Mouse (Mus musculus): ENCODE measurements around the gene Susd6.
A peak's percentile ranks its signal among the peaks of the same experiment; 100 is the strongest.

The Susd6 gene

GRCm38 (mm10) chr12:80883881-80884280 is 93.6 kb downstream of the Susd6 start:
- DNase-seq: no peak

- DNase-seq: no peak
Measured at GRCm38 (mm10) chr12:80885301-80886288, 95.3 kb downstream of the Susd6 start.

GRCm38 (mm10) chr12:80887036-80887435 is 96.7 kb downstream of the Susd6 start:
- no peak for DNase-seq

GRCm38 (mm10) chr12:80889331-80889730 is 99.0 kb downstream of the Susd6 start:
- no peak for DNase-seq

- no peak for DNase-seq
Measured at GRCm38 (mm10) chr12:80891074-80891473, 100.8 kb downstream of the Susd6 start.

- no peak for DNase-seq
Measured at GRCm38 (mm10) chr12:80893720-80894494, 103.6 kb downstream of the Susd6 start.

GRCm38 (mm10) chr12:80894973-80895570 is 104.8 kb downstream of the Susd6 start:
- DNase-seq: peak; percentile 70

- DNase-seq: no peak
Measured at GRCm38 (mm10) chr12:80909631-80910030, 119.3 kb downstream of the Susd6 start.

GRCm38 (mm10) chr12:80917764-80918163 is 127.5 kb downstream of the Susd6 start:
- no peak for DNase-seq

- DNase-seq: no peak
Measured at GRCm38 (mm10) chr12:80921301-80921700, 131.0 kb downstream of the Susd6 start.

GRCm38 (mm10) chr12:80922869-80923268 is 132.6 kb downstream of the Susd6 start:
- DNase-seq: peak; percentile 16

- DNase-seq: no peak
Measured at GRCm38 (mm10) chr12:80923602-80924001, 133.3 kb downstream of the Susd6 start.

GRCm38 (mm10) chr12:80924205-80924604 is 133.9 kb downstream of the Susd6 start:
- no peak for DNase-seq

GRCm38 (mm10) chr12:80925919-80926318 is 135.6 kb downstream of the Susd6 start:
- no peak for DNase-seq

- no peak for DNase-seq
Measured at GRCm38 (mm10) chr12:80926550-80926949, 136.2 kb downstream of the Susd6 start.

- no peak for DNase-seq
Measured at GRCm38 (mm10) chr12:80927518-80927917, 137.2 kb downstream of the Susd6 start.

- no peak for DNase-seq
Measured at GRCm38 (mm10) chr12:80928881-80929280, 138.6 kb downstream of the Susd6 start.

- no peak for DNase-seq
Measured at GRCm38 (mm10) chr12:80930141-80930540, 139.8 kb downstream of the Susd6 start.

Measured in right cerebral cortex, postnatal 25 days (tissue).